Mouse (Mus musculus) left cerebral cortex, postnatal 25 days (tissue): ENCODE results near the gene Sparcl1. TPM values are rescaled to one million over a fixed set of nuclear protein-coding genes. Genes with fewer than 3 reads are reported as not detected.
A peak's percentile ranks its signal among the peaks of the same experiment; 100 is the strongest.

Experiments used
- DNase-seq, 2 experiments: peaks; one replicate each; pipeline ENCODE4 v3.0.0; 2022; ENCODE audit warnings: low spot score in 2 of 2, mixed read lengths in 1 of 2
- intact Hi-C: fragments of 180-260 bp; cut with DNase I; formaldehyde crosslinking; loops from one replicate; pipeline ENCODE4 v1.15.1; 2025
- total RNA-seq, 2 experiments: library from RNA; stranded (reverse); gene quantifications; 2 replicates each; pipeline ENCODE4 v1.2.3; 2021

Gene Sparcl1
- total RNA-seq = 1,000 to 10,000 TPM; 1,388 to 1,439 TPM

DNA sequence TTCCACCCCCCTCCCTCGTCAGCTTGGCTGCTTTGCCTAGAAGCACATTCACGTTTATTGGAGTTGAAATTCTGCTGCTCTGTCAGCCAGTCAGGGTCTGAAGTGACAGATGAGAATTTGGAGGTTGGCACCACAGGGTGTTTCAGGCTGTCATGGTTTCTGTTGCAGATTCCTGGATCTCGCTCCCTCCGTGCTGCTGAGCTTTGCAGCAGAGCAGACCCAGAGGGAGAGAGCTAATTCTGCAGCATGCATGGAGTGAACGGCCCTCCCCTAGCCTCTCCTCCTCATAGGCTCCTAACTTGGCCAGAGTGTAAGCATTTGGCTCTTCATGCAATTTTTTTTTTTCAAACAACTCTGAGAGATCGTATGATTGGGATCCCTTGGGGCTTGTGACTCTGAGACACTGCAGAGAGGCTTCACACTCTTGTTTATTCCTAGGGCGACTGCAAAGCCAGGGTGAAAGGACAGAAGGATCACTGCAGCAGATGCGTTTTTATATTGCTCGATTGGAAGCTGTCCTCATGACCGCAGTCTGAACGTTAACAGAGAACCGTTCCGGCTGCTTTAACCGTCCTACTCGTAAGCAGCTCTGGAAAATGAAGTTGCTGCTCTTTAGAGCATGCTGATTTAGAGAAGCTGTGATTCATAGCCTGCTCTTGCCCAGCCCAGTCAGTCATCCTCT lies at the start of gene Sparcl1:
TSS of gene Sparcl1 (minus strand) at position 243 of the 682 bp plus-strand sequence.
- peak; percentile 63 to 80 for DNase-seq
- intact Hi-C loops = loop anchor here (10.0 kb wide), 1 partner anchor 341 kb away; the partner anchor contains the start of gene Pkd2

DNA sequence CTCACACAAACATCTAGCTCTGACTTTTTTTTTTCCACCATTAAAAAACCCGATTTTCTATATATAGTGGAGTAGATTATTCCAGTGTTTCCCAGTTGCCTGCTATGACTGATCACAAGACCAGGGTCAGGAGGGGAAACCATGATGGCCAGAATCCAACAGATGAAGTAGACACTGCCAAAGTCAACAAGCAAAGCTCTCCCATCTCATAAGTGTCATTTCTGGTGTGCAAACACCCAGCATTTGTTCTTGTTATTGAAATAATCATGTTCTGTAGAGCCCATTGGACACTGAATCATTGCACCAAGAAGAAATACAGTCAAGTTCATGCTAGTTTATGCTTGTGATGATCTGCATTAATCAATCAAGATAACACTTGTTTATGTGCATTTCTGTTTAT lies 47.9 kb upstream of the Sparcl1 start:
- DNase-seq = no peak
- intact Hi-C loops = no loop called here

DNA sequence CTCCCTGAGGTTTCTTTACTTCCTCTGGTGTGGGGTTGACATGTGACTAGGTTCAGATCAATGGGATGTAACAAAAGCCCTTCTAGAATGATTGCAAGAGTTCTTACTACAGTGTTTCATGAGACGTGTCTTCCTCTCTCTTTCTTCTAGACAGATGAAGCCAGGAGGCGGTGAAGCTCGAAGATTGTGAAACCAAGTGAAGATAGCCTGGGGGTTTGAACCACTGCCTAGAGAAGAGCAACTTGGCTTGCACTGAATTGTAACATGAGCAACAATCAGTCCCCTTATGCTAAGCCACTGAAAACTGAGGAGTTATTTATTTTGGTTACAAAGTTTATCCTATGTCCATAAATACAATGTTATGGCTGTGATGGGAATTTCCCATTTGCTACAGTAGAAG lies 47.0 kb upstream of the Sparcl1 start:
- DNase-seq = no peak
- intact Hi-C loops = no loop called here

DNA sequence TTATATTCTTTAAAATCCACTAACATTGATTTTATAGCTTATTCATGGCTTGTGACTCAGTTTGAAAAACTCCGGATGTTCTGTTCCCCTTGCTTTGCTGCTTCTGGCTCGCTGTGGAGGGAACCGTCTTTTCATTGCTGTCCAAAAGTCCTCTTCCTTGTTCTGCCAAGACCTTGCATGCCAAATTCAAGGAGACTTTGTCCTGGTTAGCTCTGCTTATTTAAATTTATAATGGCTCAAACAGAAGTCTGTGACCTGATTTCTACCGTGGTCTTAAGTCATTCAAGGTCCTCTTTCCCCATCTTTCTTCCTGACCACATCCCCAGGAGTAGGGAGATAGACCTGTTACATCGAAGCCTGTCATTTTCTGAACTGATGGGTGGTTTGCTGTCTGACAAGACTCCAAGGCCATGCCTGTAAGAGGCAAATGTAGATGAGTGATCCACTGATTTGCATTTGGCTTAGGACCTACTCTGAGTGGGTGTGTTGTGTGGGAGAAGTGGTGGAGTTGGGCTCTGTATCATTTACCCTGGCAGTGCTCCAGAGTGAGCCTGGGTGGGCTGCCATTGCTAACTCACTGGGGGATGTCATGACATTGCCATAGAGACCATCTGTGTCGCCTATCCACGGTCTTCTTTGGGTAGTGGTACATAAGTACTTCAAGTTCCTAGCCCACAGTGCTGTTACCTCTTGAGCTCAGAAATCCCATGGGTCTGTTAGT lies 45.0 kb upstream of the Sparcl1 start:
- intact Hi-C loops = no loop called here
- peak; percentile 24 to 70 for DNase-seq

DNA sequence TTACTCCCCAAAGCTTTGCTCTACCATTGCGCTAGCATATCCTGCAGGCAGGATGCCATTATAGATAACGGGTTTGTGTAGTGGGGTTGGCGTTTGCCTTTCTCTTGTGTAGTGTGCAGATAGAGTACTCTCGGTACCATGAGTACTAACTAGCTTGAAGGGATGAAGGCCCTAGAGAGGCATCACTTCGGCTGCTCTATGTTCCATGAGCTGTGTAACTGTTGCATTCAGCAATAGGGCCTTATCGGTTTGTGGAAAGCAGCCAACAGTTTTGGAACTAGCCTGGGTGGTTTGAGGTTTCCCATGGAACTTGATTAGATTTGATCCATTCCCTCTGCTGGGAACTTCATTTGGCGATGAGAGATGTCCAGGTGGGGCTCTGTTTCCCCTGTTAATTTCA lies 44.2 kb upstream of the Sparcl1 start:
- no peak for DNase-seq
- intact Hi-C loops = no loop called here

DNA sequence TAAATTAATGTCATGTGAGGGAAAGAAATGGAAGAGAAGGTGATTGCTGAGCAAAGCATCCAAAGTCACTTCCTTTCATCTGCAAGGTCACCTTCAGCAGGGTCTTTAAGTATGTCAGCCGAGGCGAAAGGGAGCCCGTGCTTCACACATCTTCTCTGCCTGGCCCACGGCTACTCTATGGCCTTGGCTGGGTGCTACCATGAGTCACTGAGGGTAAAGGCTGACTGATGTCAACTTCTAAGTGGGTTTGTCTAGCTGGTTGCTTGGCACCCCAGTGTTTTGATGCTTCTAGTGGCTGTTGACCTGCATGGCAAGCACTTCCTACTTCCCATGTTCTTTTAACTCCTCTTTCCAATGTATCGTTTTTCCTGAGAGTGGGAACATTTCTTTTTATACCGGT lies 36.7 kb upstream of the Sparcl1 start:
- intact Hi-C loops = no loop called here

DNA sequence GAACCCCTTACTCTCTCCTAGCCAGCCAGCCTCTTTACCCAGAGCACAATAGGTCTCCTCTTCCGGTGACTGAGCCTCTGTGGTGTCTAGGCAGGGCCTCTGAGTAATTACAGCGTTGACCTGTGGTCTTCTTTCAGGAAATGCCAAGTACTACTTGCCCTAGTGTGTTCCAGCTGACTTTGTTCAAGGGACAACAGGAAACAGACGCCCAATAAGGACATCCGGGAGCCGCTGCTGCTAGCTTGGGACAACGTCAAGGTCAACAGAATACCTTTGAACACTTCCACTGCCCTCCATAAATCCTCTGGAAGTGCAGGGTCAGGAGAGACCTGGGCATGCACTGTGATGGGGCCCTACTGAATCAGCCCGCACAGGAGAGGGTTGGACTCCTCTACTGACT lies 35.8 kb upstream of the Sparcl1 start:
- DNase-seq = no peak
- intact Hi-C loops = no loop called here

More for the DNA sequence above, 36.7 kb upstream of the Sparcl1 start:
- DNase-seq = no peak

DNA sequence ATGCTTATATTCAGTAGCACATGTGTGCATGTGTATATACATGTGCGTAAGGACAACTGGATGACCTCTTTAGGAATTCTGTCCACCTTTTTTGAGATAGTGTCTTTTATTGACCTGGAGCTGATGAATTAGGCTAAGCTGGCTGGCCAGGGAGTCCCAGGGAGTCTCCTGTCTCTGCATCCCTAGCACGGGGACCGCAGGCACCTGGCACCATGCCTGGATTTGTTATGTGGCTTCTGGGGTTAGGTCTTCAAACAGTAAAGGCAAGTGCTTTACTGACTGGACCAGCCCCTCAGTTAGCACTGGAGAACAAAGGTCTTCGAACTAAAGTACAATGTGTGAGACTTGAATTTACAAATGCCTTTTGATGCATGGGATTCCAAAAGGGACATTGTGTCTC lies 30.5 kb upstream of the Sparcl1 start:
- intact Hi-C loops = no loop called here
- DNase-seq = no peak

DNA sequence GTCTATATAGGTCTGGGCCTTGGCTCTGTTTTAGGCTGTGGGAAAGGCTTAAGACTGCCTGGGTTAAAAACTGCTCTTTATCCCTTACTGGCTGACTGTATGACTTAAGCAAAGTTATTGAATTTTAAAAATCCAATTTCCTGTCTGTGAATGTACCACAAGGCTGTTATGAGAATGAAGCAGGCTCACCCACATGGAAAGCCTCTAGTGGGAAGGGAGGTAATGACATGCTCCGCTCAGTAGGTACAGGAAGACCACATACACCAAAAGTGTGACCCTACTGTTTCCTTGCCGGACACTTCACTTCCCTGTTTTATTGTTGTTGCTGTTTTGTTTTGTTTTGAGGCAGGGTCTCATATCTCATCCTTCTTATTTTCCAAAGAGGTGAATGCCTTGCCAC lies 27.5 kb upstream of the Sparcl1 start:
- intact Hi-C loops = no loop called here

DNA sequence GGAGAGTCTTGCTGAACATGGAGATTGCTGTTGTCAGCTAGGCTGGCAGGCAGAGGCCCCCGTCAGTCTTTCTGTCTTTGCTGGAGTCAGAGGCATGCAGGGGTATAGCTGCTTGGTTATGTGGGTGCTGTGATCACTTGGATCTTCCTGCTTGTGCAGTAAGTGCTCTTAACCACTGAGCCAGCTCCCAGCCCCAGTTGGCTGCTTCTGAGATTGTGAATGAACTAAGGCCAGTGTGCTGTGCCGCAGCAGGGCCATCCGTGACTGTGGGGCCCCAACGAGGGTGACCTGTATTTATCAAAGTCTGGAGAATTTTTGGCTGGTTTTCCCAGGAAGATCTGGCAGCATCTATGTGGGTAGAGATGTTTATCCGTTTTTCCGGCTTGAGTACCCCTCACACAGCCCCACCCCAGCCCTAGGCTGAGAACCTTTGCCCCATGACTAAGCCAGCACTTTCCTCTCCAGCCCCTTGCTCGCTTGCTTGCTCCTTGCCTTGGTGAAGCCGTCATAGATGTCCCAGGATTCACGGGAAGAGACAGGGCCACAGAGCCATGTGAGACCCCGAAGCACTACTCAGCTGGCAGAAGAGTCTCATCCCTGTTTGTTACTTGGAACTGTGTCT lies 24.5 kb upstream of the Sparcl1 start:
- intact Hi-C loops = no loop called here
- no peak for DNase-seq

More for the DNA sequence above, 27.5 kb upstream of the Sparcl1 start:
- DNase-seq = no peak

DNA sequence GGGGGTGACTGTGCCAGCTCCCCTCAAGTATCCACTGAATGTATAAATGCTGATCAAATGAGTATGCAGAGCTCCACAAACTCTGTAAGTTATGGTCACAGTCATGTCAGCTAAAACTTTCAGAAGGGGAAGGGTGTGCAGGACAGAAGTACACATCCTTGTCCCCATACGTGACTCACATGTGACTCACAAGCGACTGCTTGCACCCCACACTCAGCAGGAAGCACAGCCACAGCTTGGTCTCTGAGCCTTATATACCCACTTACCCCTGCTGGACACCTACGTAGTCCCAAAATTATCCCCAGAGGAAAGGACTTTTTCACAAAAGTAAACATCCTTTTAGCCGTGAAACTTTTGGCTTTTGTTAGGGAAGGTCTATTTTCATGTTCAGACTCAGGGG lies 20.2 kb upstream of the Sparcl1 start:
- intact Hi-C loops = loop anchor here (5.0 kb wide), 1 partner anchor 84 kb away; no protein-coding TSS in a partner anchor
- peak in 1 of 2 experiments; percentile 63 for DNase-seq

DNA sequence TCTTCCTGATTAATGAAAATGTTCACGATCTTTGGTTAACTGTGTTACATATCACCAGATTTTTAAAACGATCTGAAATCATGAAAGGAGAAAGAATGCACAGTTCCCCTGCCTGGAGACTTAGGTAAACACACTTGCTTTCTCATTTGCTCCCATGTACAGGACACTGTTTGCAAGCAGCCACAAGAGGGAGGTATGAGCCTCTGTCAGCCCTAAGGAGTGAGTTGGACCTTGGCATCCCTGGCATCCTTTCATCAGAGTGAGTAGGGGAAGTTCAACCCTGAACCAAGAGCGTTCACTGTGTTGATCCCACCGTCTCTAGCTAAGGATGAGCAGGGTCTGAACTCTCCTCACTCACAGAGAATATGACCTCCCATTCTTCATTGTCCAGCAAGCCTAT lies 18.0 kb upstream of the Sparcl1 start:
- intact Hi-C loops = loop anchor here (2.0 to 5.0 kb wide), 2 partner anchors 86 to 207 kb away; no protein-coding TSS in a partner anchor
- peak in 1 of 2 experiments; percentile 64 for DNase-seq

DNA sequence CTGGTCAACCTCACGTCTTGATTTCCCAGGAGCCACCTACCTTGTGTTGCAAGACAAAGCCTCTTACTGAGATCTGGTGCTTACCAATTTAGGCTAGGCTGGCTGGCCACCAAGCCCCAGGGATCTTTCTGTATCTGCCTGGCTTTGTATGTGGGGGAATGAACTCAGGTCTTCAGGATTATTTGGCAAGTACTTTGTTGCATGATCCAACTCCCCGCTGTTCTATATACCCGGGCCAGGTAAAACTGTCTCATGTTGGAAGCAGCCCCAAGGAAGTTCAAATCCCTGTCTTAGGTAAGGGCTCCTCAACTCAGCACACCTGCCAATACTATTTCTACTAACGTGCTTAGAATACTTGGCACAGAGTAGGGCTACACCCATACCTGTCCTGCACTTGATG lies 17.4 kb upstream of the Sparcl1 start:
- intact Hi-C loops = loop anchor here (2.0 to 5.0 kb wide), 2 partner anchors 86 to 208 kb away; no protein-coding TSS in a partner anchor
- no peak for DNase-seq

DNA sequence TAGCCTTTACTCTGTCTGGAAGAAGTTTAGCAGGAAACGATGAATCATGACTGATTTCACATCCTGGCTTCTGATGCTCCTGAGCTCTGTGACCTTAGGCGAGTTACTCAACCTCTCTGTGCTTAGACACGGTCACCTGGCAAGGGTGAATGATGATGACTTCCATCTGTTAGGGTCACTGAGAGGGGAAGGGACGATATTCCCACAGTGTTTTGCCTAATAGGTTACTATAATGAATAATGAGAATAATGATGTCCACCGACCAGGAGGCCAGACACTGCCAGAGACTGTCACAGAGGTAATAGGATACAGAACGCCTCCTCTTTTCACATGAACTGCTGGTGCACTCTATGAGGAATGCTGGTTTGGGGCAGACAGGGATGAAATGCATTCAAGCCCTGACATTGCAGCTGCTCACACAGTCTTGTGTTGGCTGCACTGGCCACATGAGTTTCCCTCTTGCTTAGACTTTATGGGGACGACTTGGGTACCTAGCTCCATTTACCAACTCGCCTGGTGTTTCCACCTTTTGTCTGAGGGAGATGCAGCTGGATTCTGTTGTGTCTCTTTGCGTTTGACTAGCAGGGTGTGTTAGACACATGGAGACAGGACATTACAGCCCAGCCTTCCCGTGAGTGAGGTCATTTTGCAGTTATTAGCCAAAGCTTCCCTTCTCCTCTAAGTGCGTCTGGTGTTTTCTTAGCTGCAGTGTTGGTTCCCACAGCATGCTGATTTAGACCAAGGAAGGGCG lies 14.9 kb upstream of the Sparcl1 start:
- DNase-seq = no peak
- intact Hi-C loops = no loop called here

DNA sequence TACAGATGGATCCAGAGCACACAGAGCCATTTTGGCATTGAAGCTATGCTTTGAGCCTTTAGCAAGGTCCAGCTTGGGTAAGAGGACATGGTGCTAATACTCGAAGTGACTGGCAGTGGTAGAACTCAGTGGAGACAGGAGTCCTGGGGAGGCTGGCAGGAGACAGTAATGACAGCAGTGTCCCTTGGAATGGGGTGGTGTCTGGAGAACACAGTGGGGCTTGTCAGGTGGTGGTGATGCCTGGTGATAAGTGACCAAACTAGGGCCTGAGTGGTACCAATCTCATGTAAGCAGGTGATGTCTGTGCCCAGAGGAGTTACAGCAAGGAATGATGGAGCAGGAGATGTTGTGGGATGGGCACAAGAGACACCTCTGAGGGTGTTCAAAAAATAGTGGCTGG lies 13.8 kb upstream of the Sparcl1 start:
- no peak for DNase-seq
- intact Hi-C loops = no loop called here

DNA sequence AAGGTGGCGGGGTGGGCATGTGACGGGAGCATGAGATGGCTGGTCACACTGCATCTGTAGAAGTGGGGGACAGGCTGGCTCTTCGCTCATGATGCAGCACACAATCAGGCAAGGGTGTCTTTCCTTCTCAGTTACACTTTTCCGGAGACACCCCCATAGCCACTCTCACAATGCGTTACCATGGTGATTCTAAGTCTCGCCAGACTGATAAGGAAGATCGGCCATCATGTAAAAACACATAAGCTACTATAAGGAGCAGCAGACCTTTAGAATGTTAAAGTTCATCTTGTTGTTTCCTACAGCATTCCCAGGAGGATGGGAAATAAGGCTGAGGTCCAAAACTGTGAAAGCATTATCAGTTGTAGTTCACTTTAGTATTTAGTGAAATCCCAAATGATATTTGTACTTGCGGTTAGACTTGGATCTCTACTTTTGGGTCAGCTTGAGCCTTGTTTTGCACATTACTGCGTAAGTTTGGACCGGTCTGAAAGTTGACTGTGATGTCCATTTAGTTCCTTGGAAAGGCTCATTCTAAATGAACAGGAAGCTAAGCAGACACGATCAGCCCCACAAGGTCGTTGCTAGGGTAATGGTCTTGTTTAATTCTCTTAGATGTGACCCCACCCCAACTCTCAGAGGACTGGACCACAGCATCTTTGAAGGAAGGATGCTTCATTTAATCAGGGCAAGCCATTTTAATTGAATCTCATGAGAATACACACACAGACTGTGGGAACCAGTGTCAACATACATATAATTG lies 13.2 kb upstream of the Sparcl1 start:
- DNase-seq = peak in 1 of 2 experiments; percentile 67
- intact Hi-C loops = no loop called here

DNA sequence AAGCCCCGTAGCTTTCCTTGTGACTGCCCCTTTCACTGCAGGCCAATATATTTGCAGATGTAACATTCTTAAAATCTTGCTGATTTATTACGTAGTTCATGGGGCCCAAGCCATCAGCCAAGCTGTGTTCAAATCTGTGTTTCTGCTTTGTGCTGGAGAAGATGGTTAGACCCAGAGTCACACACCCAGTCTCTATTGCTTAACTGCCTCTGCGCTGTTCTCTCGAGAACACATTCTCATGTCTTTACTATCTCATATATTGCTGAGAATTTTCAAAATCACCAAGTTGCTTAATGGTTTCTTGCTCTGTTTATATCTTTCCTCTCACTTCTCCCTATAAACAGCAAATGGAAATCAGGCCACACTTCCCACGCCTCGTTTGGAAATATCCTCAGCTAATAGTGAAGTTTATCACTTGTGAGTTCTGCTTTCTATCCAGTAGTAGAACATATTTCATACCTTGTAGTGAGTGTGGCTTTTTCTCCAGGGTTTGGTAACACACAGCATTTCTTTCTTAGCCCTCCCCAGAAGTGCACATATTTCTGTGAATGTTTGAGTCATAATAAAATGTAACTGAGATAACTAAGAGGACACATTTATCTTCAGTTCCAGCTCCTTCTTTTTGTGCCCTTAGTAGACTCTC lies 10.6 kb upstream of the Sparcl1 start:
- no peak for DNase-seq
- intact Hi-C loops = no loop called here

DNA sequence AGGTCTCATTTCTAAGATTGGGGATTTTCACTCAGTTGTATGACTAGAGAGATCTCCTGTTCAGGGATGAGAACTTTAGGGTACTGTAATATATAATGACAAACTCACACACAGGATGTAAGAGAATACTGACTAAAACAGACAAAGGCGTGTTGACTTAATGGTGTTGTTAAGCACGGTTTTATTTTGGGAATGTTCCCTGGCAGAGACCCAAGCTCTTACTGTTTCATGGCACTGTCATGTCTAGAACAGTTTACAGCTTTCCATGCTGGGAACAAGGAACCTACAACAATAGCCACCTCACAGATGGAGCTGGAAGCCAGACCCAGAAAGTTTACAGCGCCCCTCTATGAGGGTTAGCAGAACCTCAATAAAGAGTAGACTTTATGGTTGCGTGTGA lies 2.4 kb upstream of the Sparcl1 start:
- intact Hi-C loops = loop anchor here (10.0 kb wide), 1 partner anchor 339 kb away; the partner anchor contains the start of gene Pkd2
- peak in 1 of 2 experiments; percentile 45 for DNase-seq
